Mouse (Mus musculus) intestine, embryonic 15.5 days (tissue): ENCODE measurements around the gene Tmem120b. TPM values are rescaled to one million over a fixed set of nuclear protein-coding genes. Genes with fewer than 3 reads are reported as not detected.

Experiments
- ATAC-seq: fragments of 200-750 bp; cut with Nextera tagmentation; 2 replicates; pipeline ENCODE4 v1.8.0; 2017; ENCODE audit warnings: moderate TSS enrichment, moderate library complexity
- H3K27ac ChIP-seq: fragments of 300-500 bp; sonication (generic); 2 replicates; pipeline ENCODE4 v1.5.1; 2015; ENCODE audit warnings: mild to moderate bottlenecking, inconsistent platforms
- H3K27me3 ChIP-seq: fragments of 300-500 bp; sonication (generic); replicated peaks from 2 replicates; pipeline ENCODE4 v1.6.1; 2015; ENCODE audit warnings: inconsistent platforms
- H3K36me3 ChIP-seq: fragments of 300-500 bp; sonication (generic); 2 replicates; pipeline ENCODE4 v1.6.1; 2015; ENCODE audit warnings: inconsistent platforms
- H3K4me1 ChIP-seq: fragments of 300-500 bp; sonication (generic); replicated peaks from 2 replicates; pipeline ENCODE4 v1.6.1; 2015; ENCODE audit warnings: inconsistent platforms
- H3K4me2 ChIP-seq: fragments of 300-500 bp; sonication (generic); replicated peaks from 2 replicates; pipeline ENCODE4 v1.6.1; 2015; ENCODE audit warnings: mild to moderate bottlenecking, inconsistent platforms
- H3K4me3 ChIP-seq: fragments of 300-500 bp; sonication (generic); replicated peaks from 2 replicates; pipeline ENCODE4 v1.5.1; 2015; ENCODE audit warnings: inconsistent platforms
- H3K9ac ChIP-seq: fragments of 300-500 bp; sonication (generic); 2 replicates; pipeline ENCODE4 v1.6.1; 2015; ENCODE audit warnings: inconsistent platforms
- H3K9me3 ChIP-seq: fragments of 300-500 bp; sonication (generic); 2 replicates; pipeline ENCODE4 v1.6.1; 2016; ENCODE audit warnings: inconsistent platforms
- WGBS: fragments of 180-500 bp; shearing (Covaris S2); methylation state at CpG from one replicate; pipeline ENCODE4 v1.1.7; 2015; 5-methylcytosine and 5-hydroxymethylcytosine counted together
- polyA plus RNA-seq: library from polyadenylated mRNA; unstranded; fragments of >200 nt; fragmentation: Nextera tagmentation; extraction: Ambion mirVana; gene quantifications from 2 replicates; pipeline ENCODE4 v1.2.1, GENCODE M21; 2015

The Tmem120b gene
- polyA plus RNA-seq, 1 experiment from 2014 or later = 10.1 TPM

DNA sequence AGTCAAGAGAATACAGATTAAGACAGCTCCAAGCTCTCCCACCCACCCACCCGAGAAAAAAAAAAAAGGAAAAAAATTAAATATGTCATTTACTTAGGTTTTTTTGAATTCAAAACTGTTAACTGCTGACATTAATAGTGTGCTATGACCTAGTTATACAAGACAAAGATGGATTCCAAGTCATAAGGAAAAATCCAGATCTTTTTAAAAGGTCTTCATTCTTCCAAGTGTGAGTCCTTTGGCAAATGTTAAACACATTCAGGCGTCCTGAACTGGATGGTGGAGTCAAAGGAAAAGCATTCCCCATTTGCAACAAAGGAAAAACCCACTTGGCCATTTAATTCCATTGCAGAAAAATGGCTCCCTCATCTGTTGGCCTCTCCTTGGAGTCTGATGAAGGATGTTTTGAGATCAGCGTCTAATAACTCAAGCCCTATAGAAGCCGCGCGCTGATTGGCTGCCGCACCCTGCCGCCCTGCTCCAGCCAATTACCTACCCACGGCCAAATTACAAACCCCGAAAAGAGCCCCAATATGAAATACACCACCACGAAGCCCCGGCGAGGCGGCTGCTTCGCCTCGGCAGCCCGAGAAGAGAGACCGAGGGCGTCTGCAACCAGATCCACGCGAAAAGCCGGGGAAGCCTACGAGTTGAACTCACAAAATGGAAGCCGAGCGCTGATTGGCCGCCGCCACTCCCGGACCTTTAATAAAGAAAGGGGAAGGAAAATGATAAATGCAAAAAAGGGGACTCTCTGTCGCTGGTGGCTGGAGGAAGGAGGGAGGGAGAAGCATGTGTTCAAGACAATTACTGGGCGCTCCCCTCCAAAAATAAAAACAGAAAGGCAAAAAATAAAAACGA, 72.7 kb downstream of the Tmem120b start:
- peak; percentile 40 for ATAC-seq

DNA sequence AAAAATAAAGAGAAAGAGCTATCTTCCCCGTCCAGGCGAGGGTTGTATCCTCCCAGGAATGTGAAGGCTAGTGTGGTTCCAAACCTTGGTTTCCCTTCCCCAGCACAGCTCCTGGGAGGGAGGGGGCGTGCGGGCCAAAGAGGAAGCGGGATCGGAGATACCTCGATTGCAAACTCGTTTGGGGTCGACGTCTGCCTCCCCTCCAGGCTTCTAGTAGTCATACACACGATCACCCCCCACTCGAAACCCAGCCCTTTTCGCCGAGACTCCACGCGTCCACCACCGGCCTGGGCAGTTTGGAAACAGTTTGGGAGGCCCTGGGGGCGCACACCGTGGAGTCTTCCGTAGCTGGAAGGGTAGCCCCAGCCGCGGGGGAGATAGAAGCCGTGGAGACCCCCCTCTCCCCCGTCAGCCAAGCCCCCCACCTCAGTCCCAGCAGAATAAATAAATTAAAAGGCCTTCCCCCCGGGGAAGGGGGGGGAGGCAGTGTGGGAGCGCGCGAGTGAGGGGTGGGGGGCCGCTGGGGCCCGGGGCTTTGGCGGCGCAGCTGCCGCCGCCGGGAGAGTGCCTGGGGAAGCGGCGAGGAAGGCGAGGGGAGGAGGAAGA, 73.4 kb downstream of the Tmem120b start:
- Histone ChIP-seq H3K9me3 (no peaks in the 10 kb centered on the region), H3K36me3 (peaks cover 3% of the 10 kb centered on the region; the same call in 1 of the 2 replicates), H3K4me1 (peaks cover 37% of the 10 kb centered on the region), H3K4me3 (peak overlapping the region; percentile 88), H3K27ac (peak overlapping the region; percentile 100), H3K27me3 (no peaks in the 10 kb centered on the region), H3K9ac (peak overlapping the region; percentile 99), H3K4me2 (peak overlapping the region; percentile 96)
- under 1% methylated on average over 38 of the region's 38 CpGs for WGBS
- ATAC-seq = no peak

More for the DNA sequence above, 72.7 kb downstream of the Tmem120b start:
- WGBS = 0% methylated on average over 31 of the region's 31 CpGs
- peak overlapping the region; percentile 96 for H3K4me2 ChIP-seq
- H3K36me3 ChIP-seq = no peaks in the 10 kb centered on the region
- H3K27me3 ChIP-seq = no peaks in the 10 kb centered on the region
- peaks cover 42% of the 10 kb centered on the region for H3K4me1 ChIP-seq
- H3K9ac ChIP-seq = peak overlapping the region; percentile 99
- H3K4me3 ChIP-seq = peak overlapping the region; percentile 88
- no peaks in the 10 kb centered on the region for H3K9me3 ChIP-seq
- peak overlapping the region; percentile 100 for H3K27ac ChIP-seq

DNA sequence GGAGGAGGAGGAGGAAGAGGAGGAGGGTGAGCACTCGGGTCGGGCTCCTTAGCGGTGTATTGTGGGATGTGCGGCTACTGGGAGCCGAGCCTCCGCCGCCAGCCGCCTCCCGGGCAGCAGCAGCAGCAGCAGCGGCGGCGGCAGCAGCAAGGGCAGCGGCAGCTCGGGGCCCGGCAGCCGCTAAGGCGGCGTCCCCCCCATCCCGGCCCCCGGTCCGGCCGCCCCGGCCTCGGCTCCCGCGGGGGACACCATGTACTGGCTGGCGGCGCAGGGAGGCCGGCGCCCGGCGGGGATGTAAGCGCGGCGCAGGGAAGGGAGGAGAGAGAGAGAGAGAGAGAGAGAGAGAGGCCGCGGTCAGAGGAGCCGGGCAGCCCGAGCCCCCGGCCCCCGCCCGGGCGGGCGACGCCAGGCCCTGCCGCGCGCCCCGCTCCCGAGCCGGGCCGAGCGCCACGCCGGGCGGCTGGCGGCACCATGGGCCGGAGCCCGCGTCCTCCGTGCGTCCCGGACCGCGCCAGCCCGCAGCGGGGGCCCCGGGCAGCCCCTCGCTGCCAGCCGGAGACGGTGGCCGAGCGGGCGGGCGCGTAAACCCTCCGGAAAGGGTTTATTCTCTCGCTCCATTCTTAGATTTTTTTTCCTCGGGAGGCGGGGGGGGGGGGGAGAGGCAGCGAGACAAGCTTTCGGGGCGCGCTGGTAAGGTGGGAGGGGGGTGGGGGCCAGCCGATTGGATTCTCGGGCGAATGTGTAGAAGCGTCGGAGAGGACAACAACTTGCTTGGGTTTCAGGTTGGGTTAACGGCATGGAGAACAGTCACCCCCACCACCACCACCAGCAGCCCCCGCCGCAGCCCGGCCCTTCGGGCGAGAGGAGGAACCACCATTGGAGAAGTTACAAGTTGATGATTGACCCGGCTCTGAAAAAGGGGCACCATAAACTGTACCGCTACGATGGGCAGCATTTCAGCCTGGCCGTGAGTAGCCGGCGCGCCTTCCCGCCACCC, 74.2 kb downstream of the Tmem120b start, which contains the start of gene Setd1b:
Gene Setd1b, plus strand, starts transcription at position 33 of the 997 bp plus-strand sequence.
- peak within 1 kb of the TSS; percentile 99 for H3K9ac ChIP-seq
- peak within 1 kb of the TSS; percentile 88 for H3K4me3 ChIP-seq
- peak; percentile 7 for ATAC-seq
- H3K27ac ChIP-seq = peak within 1 kb of the TSS; percentile 100
- peak within 1 kb of the TSS; percentile 96 for H3K4me2 ChIP-seq
- peaks cover 29% of the 10 kb centered on the region for H3K4me1 ChIP-seq
- H3K9me3 ChIP-seq = no peaks in the 10 kb centered on the region
- no peaks in the 10 kb centered on the region for H3K27me3 ChIP-seq
- WGBS = under 1% methylated on average over 70 of the region's 103 CpGs
- H3K36me3 ChIP-seq = peaks cover 10% of the 10 kb centered on the region; the same call in 1 of the 2 replicates

DNA sequence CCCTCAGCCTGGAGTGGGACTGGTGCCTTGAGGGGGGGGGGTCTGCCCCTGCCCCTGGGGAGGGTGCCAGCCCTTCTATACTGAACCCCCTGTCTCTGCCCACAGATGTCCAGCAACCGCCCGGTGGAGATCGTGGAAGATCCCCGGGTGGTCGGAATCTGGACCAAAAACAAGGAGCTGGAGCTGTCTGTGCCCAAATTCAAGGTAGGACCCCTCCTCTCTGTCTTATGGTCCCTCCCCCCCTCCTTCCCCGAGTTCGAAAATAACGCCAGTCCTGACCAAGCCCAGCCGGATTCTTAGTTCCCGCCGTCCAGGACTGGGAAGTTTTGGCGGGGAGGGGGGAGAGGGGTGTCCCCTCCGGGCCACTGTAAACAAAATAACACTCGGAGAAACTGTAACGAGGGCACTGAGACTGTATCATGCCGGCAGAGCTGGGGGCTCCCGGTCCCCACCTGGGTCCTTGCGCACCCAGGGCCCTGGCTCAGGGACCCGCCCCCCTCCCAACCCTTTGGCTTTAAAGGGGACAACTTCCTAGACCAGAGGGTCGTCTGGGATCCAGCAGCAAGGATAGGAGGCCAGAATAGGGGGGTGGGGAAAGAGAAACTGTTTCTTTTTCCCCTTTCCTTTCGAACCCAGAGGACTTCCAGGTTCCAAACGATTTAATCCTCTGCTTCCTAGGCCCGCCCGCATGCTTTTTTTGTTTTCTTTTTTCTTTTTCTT, 75.2 kb downstream of the Tmem120b start:
- Histone ChIP-seq H3K4me3 (peak overlapping the region; percentile 88), H3K4me2 (peak overlapping the region; percentile 96), H3K27ac (peak overlapping the region; percentile 100), H3K27me3 (no peaks in the 10 kb centered on the region), H3K36me3 (peaks cover 18% of the 10 kb centered on the region), H3K9me3 (no peaks in the 10 kb centered on the region), H3K9ac (peak overlapping the region; percentile 99), H3K4me1 (peaks cover 25% of the 10 kb centered on the region)
- no peak; the same call in 1 of the 2 replicates for ATAC-seq
- under 1% methylated on average over 23 of the region's 24 CpGs for WGBS

DNA sequence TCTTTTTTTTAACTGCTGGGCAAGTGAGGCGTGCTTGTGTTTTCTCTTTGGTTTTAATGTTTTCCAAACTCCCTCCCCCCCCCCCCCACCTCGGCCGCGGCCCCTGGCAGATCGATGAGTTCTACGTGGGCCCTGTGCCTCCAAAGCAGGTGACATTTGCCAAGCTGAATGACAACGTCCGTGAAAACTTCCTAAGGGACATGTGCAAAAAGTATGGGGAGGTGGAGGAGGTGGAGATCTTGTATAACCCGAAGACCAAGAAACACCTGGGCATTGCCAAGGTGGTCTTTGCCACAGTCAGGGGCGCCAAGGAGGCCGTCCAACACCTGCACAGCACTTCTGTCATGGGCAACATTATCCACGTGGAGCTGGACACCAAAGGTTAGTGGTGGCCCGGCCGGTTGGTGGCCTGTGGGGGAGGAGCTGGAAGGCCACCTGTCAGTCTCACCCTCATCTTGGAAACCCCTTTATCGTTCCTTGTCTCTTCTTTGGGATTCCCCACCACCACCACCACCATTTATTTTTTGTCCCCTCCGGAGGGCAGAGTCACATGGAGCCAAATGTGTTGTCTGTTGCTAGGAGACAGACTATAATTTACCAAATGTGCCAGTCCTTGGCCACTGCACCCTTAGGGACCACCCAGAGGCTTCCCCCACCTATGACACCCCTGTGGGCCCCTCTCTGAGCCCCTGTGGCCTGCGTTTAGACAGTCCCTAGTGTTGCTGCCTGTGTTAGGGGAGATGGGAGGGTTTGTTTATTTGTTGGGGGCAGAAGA, 75.9 kb downstream of the Tmem120b start:
- no peak for ATAC-seq
- 5% methylated on average over 17 of the region's 17 CpGs for WGBS

DNA sequence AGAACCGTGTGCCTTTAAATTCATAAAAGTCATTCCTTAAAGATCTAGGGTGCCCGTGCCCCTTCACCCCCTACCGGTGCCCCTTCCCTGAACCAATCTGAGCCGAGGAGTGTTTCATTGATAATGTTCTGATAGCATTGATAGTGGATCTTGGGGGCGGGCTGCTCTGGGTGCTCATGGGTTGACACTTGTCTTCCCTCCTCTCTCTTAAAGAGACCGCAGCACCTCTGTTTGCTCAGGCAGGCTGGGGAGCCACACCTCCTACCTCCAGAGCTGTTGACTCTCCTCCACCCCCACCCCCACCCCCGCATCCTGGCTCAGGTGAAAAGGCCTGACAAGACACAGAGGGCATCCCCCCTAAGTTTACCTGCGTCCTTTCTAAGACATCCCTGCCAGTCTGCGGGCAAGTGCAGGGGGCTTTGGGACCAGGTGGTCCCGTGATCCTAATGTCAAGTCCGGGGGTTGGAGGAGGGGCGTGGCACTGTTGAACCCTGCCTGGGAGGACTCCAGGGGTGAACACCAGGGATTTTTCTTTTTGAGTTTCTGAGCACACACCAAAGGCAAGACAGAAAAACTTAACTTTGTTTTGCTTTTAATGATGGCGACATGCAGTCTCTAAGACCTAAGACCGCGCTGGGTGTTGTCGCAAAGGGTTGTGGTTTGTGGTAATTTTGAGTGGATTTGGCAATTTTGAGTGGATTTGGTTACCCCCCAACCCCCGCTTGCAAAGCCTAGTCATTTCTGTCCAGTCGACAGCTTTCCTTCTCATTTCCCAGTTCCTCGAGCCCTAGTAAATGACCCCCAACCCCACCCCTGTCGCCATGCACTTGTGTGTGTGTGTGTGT, 76.8 kb downstream of the Tmem120b start:
- no peak for ATAC-seq
- peaks cover 23% of the 10 kb centered on the region for H3K36me3 ChIP-seq
- peaks cover 39% of the 10 kb centered on the region for H3K4me1 ChIP-seq
- no peaks in the 10 kb centered on the region for H3K27me3 ChIP-seq
- peak overlapping the region; percentile 99; the same call in 1 of the 2 replicates for H3K9ac ChIP-seq
- peak overlapping the region; percentile 88 for H3K4me3 ChIP-seq
- peak overlapping the region; percentile 96 for H3K4me2 ChIP-seq
- H3K27ac ChIP-seq = no peak overlapping the region
- WGBS = 34% methylated on average over 20 of the region's 20 CpGs
- H3K9me3 ChIP-seq = no peaks in the 10 kb centered on the region

More for the DNA sequence above, 75.9 kb downstream of the Tmem120b start:
- Histone ChIP-seq H3K4me2 (peak overlapping the region; percentile 96), H3K27me3 (no peaks in the 10 kb centered on the region), H3K4me1 (peaks cover 33% of the 10 kb centered on the region), H3K4me3 (peak overlapping the region; percentile 88), H3K9me3 (no peaks in the 10 kb centered on the region), H3K9ac (peak overlapping the region; percentile 99), H3K27ac (peak overlapping the region; percentile 100; the same call in 1 of the 2 replicates), H3K36me3 (peaks cover 23% of the 10 kb centered on the region)

DNA sequence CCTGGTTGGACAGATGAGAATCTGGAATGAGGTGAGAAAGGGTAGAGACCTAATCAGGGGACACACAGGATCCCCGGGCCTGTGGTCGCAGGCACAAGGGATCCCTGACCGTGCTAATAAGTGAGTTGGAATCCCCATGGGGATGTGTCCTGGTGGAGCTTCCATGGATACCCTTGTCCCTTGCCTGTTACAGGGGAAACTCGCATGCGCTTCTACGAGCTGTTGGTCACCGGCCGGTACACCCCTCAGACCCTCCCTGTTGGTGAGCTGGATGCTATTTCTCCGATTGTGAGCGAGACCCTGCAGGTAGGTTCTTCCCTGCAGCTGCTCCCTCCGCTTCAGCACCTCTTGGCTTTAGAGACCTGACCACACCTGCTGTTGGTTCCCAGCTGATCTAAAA, 78.1 kb downstream of the Tmem120b start:
- peaks cover 23% of the 10 kb centered on the region for H3K36me3 ChIP-seq
- H3K4me3 ChIP-seq = no peak overlapping the region
- H3K27me3 ChIP-seq = no peaks in the 10 kb centered on the region
- H3K27ac ChIP-seq = no peak overlapping the region
- H3K4me2 ChIP-seq = no peak overlapping the region
- ATAC-seq = no peak
- H3K4me1 ChIP-seq = peaks cover 51% of the 10 kb centered on the region
- 87% methylated on average over 11 of the region's 11 CpGs for WGBS
- H3K9ac ChIP-seq = no peak overlapping the region
- H3K9me3 ChIP-seq = no peaks in the 10 kb centered on the region

DNA sequence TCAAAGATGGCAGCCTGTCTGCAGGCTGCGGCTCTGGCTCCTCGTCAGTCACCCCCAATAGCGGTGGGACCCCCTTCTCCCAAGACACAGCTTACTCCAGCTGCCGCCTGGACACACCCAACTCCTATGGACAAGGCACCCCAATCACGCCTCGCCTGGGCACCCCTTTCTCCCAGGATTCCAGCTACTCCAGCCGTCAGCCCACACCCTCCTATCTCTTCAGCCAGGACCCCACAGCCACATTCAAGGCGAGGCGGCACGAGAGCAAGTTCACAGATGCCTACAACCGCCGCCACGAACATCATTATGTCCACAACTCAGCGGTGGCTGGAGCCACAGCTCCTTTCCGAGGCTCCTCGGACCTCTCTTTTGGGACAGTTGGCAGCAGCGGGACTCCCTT, 79.4 kb downstream of the Tmem120b start:
- no peak for ATAC-seq
- Histone ChIP-seq H3K9me3 (no peaks in the 10 kb centered on the region), H3K4me2 (no peak overlapping the region), H3K4me3 (no peak overlapping the region), H3K4me1 (peaks cover 51% of the 10 kb centered on the region), H3K27ac (no peak overlapping the region), H3K9ac (no peak overlapping the region; the same call in 1 of the 2 replicates), H3K27me3 (no peaks in the 10 kb centered on the region), H3K36me3 (peaks cover 33% of the 10 kb centered on the region)
- 82% methylated on average over 17 of the region's 17 CpGs for WGBS

DNA sequence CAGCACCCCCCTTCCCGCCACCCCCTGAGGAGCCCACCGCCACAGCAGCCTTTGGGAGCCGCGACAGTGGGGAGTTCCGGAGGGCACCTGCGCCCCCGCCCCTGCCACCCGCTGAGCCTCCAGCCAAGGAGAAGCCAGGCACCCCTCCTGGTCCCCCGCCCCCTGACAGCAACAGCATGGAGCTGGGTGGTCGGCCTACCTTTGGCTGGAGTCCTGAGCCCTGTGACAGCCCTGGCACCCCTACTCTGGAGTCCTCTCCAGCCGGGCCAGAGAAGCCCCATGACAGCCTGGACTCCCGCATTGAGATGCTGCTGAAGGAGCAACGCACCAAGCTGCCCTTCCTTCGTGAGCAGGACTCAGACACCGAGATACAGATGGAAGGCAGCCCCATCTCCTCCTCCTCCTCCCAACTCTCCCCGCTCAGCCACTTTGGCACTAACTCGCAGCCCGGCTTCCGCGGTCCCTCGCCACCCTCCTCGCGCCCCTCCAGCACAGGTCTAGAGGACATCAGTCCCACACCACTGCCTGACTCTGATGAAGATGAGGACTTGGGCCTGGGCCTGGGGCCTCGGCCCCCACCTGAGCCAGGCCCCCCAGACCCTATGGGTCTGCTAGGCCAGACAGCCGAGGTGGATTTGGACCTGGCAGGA, 80.0 kb downstream of the Tmem120b start:
- no peak for ATAC-seq
- Histone ChIP-seq H3K27ac (0 out of 2 replicates have a peak overlapping the region, but pooled peaks have one; percentile 9), H3K4me3 (no peak overlapping the region), H3K9ac (no peak overlapping the region), H3K9me3 (no peaks in the 10 kb centered on the region), H3K36me3 (peaks cover 39% of the 10 kb centered on the region), H3K4me1 (peaks cover 51% of the 10 kb centered on the region), H3K27me3 (no peaks in the 10 kb centered on the region), H3K4me2 (no peak overlapping the region)
- WGBS = 86% methylated on average over 25 of the region's 25 CpGs
